Mouse (Mus musculus) cortical plate, adult 2 months (tissue): ENCODE results near the gene Nr2e1.

Experiments used
- CTCF ChIP-seq: fragments of 200-500 bp; IDR thresholded peaks from 2 replicates; pipeline ENCODE4 v1.5.1; 2011; ENCODE audit warnings: mild to moderate bottlenecking, control low read depth, low read length; ENCODE audit not compliant: insufficient read depth; ENCODE audit errors: extremely low read depth
- POLR2A ChIP-seq: fragments of 200-500 bp; IDR thresholded peaks from 2 replicates; pipeline ENCODE4 v1.6.1; 2011; ENCODE audit warnings: mild to moderate bottlenecking, low read length, control low read depth; ENCODE audit not compliant: insufficient read depth; ENCODE audit errors: extremely low read depth

- TF ChIP-seq POLR2A (no peak), CTCF (no peak)
Measured at GRCm38 (mm10) chr10:42584436-42584983, 1.1 kb upstream of the Nr2e1 start.
